Mouse (Mus musculus) spleen, embryonic (tissue): ENCODE results near the gene Sec13.

Experiments
- CTCF ChIA-PET: fragments of 350-600 bp; sonication (Branson Sonifier 250); formaldehyde crosslinking; loops from one replicate; lab custom pipeline; 2022; lab: Charles Lee

Sec13 gene

GRCm38 (mm10) chr6:113740236-113741217, at the start of gene Sec13:
TSS of gene Sec13 (minus strand) at chr6:113740743.
- CTCF ChIA-PET: no interaction called here

- CTCF ChIA-PET: interaction anchor here (0.6 kb wide), 1 partner anchor 91 kb away, joined by 5 read pairs; the partner anchor contains the start of gene Tatdn2
Measured at GRCm38 (mm10) chr6:113787459-113787968, 47.0 kb upstream of the Sec13 start.

- CTCF ChIA-PET: no interaction called here
Measured at GRCm38 (mm10) chr6:113785658-113786057, 45.1 kb upstream of the Sec13 start.

GRCm38 (mm10) chr6:113778229-113778753, 37.7 kb upstream of the Sec13 start:
- CTCF ChIA-PET: no interaction called here

DNA sequence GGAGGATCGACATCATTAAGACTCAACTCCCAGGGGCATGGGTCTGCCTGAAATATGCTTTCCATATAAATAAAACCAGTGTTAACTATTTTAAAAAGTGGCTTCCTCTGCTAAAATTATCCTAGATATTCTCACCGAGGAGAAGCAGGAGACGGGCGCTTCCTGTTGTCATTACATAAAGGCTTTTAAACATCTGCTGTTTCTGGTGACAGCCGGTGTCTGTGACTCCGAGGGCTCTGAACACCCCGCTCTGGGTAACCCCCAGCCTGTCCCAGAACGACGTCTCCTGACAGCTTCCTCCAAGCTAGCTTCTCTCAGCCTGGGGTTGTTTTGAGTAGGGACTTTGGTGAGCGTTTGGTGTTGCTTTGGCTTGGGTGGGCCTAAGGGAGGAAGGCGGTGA, 28.3 kb upstream of the Sec13 start:
- CTCF ChIA-PET: no interaction called here

GRCm38 (mm10) chr6:113761644-113762043, 21.1 kb upstream of the Sec13 start:
- CTCF ChIA-PET: no interaction called here

DNA sequence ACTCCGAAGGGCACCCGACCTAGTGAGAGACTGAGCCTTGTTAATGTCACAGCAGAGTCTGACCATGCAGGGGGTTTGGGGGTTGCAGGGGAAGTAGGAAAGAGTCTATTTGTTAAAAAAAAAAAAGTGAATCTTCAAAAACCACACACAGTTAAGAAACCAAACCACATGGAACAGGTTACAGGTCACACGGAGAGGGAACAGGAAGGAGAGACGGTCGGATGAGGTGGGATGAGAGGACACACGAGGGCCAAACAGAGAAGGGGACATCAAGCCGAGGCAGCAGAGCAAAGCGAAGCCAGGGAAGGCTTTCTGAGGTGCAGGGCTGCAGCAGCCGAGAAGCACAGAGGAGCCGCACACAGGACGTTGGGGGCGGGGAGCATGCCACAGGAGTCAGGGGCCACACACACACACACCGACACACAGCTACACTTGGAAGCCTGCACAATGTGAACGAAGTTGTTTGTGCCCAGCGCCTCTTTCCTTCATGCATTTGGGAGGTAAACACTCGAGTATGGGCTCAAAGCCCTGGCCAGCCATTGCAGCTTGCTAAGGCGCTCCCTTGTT, 8.7 kb upstream of the Sec13 start:
- CTCF ChIA-PET: no interaction called here

GRCm38 (mm10) chr6:113748351-113748750, 7.8 kb upstream of the Sec13 start:
- CTCF ChIA-PET: no interaction called here

DNA sequence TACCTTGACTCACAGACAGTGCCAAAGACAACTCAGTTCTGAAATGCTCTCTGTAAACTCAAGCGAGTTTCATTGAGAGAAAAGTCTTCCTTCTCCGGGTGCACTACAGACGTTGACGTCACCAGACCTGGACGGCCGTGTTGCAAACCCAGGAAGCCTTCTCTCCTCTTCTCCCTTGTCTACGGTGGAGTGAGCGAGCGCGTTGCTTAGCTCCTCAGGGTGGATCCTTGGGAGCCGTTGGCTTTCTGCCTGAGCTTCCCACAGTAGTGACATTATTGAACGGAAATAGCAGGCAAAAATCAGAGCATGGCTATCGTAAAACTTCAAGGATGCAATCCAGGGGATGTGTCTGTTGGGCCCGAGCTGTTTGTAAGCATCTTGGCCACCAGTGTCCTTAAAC, 6.7 kb upstream of the Sec13 start:
- CTCF ChIA-PET: no interaction called here

GRCm38 (mm10) chr6:113745117-113745516, 4.6 kb upstream of the Sec13 start:
- CTCF ChIA-PET: no interaction called here

DNA sequence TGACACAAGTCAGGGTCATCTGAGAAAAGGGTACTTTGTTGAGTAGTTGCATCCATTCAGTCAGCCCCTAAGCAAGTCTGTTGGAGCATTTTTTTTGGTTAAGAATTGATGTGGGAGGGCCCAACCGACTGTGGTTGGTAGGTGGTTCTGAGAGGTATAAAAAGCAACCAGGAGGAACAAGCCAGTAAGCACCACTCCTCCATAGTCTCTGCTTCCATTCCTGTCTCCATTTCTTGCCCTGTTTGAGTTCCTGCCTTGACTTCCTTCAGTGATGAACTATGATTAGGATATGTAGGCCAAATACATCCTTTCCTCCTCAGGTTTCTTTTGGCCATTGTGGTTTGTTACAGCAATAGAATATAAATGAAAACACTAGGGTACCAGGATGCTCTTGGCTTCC, 2.6 kb upstream of the Sec13 start:
- CTCF ChIA-PET: no interaction called here

DNA sequence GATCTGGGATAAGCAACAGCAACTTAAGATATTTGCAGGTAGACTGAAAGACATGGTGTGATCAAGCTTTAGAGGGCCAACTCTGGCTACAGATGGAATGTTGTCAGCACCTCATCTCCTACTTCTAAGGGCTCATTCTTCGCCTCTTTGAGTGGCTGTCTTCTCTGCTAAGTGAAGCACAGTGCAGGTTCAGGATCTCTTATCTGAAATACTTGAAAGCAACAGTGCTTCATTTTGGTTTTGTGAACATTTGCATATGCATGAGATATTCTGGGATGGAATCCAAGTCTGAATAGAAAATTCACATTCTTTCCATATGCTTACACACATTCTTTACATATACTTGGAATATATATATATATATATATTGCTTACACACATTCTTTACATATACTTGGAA, 1.8 kb upstream of the Sec13 start:
- CTCF ChIA-PET: no interaction called here

GRCm38 (mm10) chr6:113741425-113741824, 882 bp upstream of the Sec13 start:
- CTCF ChIA-PET: no interaction called here

DNA sequence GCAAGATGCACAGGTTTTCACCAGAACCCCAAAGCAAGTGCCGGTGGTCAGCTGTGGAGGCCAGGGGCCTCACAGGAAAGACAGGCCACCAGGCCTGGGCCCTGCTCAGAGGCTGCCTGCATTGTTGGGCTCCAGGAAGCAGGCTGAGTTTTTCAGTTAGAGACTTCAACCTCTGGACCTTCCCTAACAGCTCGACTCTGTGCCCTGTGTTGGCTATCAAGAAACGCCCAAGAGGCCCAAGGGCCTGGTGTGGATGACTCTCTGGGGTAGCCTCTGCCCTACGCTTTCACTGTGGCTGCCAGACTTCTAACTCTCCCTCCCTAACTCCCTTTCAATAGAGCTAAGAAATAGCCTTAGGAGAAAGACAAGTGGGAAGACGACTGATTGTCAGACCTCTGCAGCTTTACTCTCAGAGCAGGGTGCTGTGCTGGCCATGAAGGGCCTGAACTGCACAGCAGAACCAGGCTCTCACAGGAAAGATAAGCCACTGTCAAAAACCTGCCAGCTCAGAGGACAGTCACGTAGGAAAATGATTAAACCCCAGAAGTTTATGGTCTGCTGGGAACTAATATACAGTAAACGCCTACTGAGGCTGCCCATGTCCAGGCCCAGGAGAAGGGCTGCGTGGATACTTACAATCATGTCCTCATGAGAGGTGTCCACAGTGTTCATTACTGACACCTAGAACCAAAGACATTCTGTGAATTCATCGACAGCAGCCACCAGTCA, 3.1 kb downstream of the Sec13 start:
- CTCF ChIA-PET: interaction anchor here (0.6 kb wide), 1 partner anchor 114 kb away, joined by 3 read pairs; no protein-coding TSS in a partner anchor

DNA sequence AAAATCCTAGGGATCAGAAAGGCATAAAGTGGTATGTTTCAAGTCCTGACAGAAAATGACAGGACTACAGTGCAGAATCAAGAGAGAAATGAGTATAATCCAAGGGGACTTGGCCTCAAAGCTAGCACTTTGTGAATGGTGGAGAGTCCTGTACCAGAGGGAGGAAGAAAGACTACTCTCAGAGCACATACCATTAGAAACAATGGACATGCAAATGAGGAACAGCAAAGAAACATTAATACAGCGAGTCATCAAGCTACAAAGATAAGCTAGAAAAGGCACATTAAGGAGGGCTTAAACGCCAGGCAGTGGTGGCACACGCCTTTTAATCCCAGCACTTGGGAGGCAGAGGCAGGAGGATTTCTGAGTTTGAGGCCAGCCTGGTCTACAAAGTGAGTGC, 9.2 kb downstream of the Sec13 start:
- CTCF ChIA-PET: no interaction called here

DNA sequence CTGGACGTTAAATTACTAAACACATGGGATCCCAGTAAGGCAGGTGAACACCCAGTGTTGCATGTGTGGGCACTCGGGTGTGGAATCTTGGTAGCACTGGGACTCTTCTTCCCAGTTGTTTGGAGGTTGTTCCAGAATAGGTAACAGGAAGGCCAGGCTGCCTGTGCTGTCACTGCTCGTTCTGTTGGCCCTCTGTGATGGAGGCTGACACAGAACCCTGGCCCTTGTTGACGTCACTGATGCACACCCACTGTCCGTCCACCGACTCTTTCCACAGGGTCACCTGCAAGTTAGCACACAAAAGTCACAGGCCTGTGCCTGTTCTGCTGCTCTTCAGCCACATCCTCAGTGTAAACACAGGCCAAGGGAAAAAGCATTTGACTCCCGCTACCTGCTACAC, 12.4 kb downstream of the Sec13 start:
- CTCF ChIA-PET: no interaction called here

- CTCF ChIA-PET: no interaction called here
Measured at GRCm38 (mm10) chr6:113721061-113721460, 19.5 kb downstream of the Sec13 start.

GRCm38 (mm10) chr6:113719878-113720277, 20.7 kb downstream of the Sec13 start, which contains the start of gene Ghrl:
TSS of gene Ghrl (minus strand) at chr6:113719880.
- CTCF ChIA-PET: no interaction called here

- CTCF ChIA-PET: no interaction called here
Measured at GRCm38 (mm10) chr6:113717541-113717940, 23.0 kb downstream of the Sec13 start.

GRCm38 (mm10) chr6:113714797-113715196, 25.7 kb downstream of the Sec13 start:
- CTCF ChIA-PET: interaction anchor here (1.1 kb wide), 1 partner anchor 20 kb away, joined by 3 read pairs; no protein-coding TSS in a partner anchor

DNA sequence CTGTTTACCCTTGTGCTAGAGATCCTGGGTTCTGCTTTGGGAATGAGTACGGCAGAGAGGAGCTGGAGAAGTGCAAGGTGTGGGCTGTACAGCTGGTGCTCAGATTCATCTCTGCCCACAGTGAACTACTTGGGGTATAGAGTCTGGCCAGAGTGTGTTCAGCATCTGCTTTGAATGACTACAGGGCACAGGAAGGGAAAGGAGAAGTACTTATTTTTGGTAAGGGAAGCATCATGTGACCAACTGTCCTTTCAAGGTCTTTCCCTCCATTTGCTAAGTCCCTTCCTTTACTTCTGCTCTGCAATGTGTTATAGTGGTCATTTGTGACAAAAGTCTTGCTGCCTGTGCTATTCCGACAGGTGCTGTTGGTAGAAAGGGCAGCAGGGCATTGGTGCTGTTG, 26.3 kb downstream of the Sec13 start:
- CTCF ChIA-PET: interaction anchor here (1.1 kb wide), 1 partner anchor 19 kb away, joined by 3 read pairs; no protein-coding TSS in a partner anchor
